8 mouse cellular contexts compared by ENCODE assay signal in the genomic region with DNA sequence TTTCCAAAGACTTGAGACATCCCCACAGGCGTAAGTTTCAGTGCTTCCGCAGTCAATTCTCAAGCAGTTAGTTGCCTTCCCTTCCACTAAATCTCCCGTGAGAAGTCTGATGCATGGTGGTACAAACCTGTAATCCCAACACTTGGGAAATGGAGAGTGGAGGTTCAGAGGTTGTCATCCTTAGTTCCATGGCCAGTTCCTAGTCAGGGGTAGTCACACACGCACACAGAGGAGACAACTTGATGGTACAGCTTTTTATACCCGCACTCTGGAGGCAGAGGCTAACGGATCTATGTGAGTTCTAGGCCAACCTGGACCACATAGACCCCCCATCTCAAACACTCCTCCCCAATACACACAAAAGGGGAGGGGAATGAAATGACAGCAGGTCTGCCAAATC. TPM values are rescaled to one million over a fixed set of nuclear protein-coding genes. Genes with fewer than 3 reads are reported as not detected.
DNase-seq lines count a peak whose midpoint lies in the region; ATAC-seq and TF ChIP-seq lines count a peak whose summit lies in the region.

No protein-coding gene starts in this region.

- intact Hi-C loops in left cerebral cortex, postnatal 36 days (cut with DNase I), result loop anchor here (5.0 kb wide), 1 partner anchor 33 kb away; no protein-coding TSS in a partner anchor

- H3K27me3 ChIP-seq in lung, embryonic 14.5 days (ENCODE audit: insufficient read depth, low read length), result no peaks in the 10 kb centered on the region
- no peaks in the 10 kb centered on the region for H3K27me3 ChIP-seq in limb, embryonic 13.5 days
- no peaks in the 10 kb centered on the region for H3K27me3 ChIP-seq in small intestine, adult 2 months (ENCODE audit: control insufficient read depth, insufficient read depth, low read length)

- no peaks in the 10 kb centered on the region for H3K9me3 ChIP-seq in lung, embryonic 14.5 days (ENCODE audit: low read depth, low read length)
- no peaks in the 10 kb centered on the region for H3K9me3 ChIP-seq in limb, embryonic 13.5 days

- H3K27ac ChIP-seq in lung, embryonic 14.5 days (ENCODE audit: low read depth), result peak overlapping the region; percentile 91
- H3K27ac ChIP-seq in limb, embryonic 13.5 days, result peak overlapping the region; percentile 87
- peak overlapping the region; percentile 84 for H3K27ac ChIP-seq in small intestine, adult 2 months (ENCODE audit: insufficient read depth, low read depth, low read length)

- peak overlapping the region; percentile 76 for H3K9ac ChIP-seq in lung, embryonic 14.5 days
- peak overlapping the region; percentile 89 for H3K9ac ChIP-seq in limb, embryonic 13.5 days

- no peak for TF ChIP-seq CTCF in lung, embryonic 14.5 days (IDR thresholded peaks at IDR 0.05; ENCODE audit: low read depth)
- no peak for TF ChIP-seq CTCF in small intestine, adult 2 months (IDR thresholded peaks at IDR 0.05; ENCODE audit: extremely low read depth, insufficient read length, insufficient replicate concordance, low read depth, low read length)

- TF ChIP-seq POLR2A in small intestine, adult 2 months (IDR thresholded peaks at IDR 0.05; ENCODE audit: low read depth, low read length), result no peak

- ATAC-seq in lung, embryonic 14.5 days (ENCODE audit: insufficient read depth), result no peak
- ATAC-seq in erythroblast, adult 5-6 weeks (replicated peaks; ENCODE audit: low FRiP score, poor library complexity, severe bottlenecking), result peak; percentile 26
- ATAC-seq in limb, embryonic 13.5 days (ENCODE audit: low FRiP score, low read depth), result no peak

- no peaks in the 10 kb centered on the region for H3K36me3 ChIP-seq in lung, embryonic 14.5 days (ENCODE audit: insufficient read depth)
- H3K36me3 ChIP-seq in limb, embryonic 13.5 days, result no peaks in the 10 kb centered on the region; the same call in 1 of the 2 replicates
- no peaks in the 10 kb centered on the region for H3K36me3 ChIP-seq in small intestine, adult 2 months (ENCODE audit: control insufficient read depth, insufficient read depth, low read length)

- WGBS in lung, embryonic 14.5 days, result 13% methylated on average over 6 of the region's 6 CpGs
- WGBS in limb, embryonic 13.5 days, result 20% methylated on average over 6 of the region's 6 CpGs
- WGBS in small intestine, adult 2 months, result 7% methylated on average over 6 of the region's 6 CpGs

- peaks cover 17% of the 10 kb centered on the region; the same call in 1 of the 2 replicates for H3K4me1 ChIP-seq in lung, embryonic 14.5 days (ENCODE audit: insufficient read depth)
- peaks cover 49% of the 10 kb centered on the region for H3K4me1 ChIP-seq in limb, embryonic 13.5 days
- H3K4me1 ChIP-seq in small intestine, adult 2 months (ENCODE audit: control insufficient read depth, insufficient read depth, insufficient read length, low read length), result peaks cover 27% of the 10 kb centered on the region

- H3K4me2 ChIP-seq in lung, embryonic 14.5 days, result peak overlapping the region; percentile 76
- peak overlapping the region; percentile 93 for H3K4me2 ChIP-seq in limb, embryonic 13.5 days (replicated peaks)

- H3K4me3 ChIP-seq in lung, embryonic 14.5 days (ENCODE audit: low read depth, low read length), result peak overlapping the region; percentile 76
- H3K4me3 ChIP-seq in limb, embryonic 13.5 days, result peak overlapping the region; percentile 87
- H3K4me3 ChIP-seq in small intestine, adult 2 months (ENCODE audit: low read depth, low read length), result peak overlapping the region; percentile 79

- DNase-seq in lung, embryonic 14.5 days, result no peak
- no peak for DNase-seq in lung, adult 18-20 months
- DNase-seq in adrenal gland, postnatal 4 days (ENCODE audit: low spot score in 2 of 2), result no peak
- no peak for DNase-seq in spleen, postnatal 14 days (ENCODE audit: low spot score in 2 of 2)
- DNase-seq in left cerebral cortex, postnatal 36 days (ENCODE audit: low spot score in 2 of 2), result no peak

RNA-seq across cellular contexts. Expression of a gene that starts 0.4 kb away (rescaled TPM):
- 5.4 and 5.9 TPM in 2 replicates for polyA plus RNA-seq in lung, embryonic 14.5 days (2014; fragmentation: Nextera tagmentation; extraction: Ambion mirVana)
- total RNA-seq in erythroblast, adult 5-6 weeks (2015; ENCODE audit: low replicate concordance), result 2.3 TPM in 1 of 2 replicates, not detected in the other
- total RNA-seq in erythroblast, adult 5-6 weeks (2017; ENCODE audit: low replicate concordance), result 0.60 and 1.5 TPM in 2 replicates
- 6.6 and 7.2 TPM in 2 replicates for polyA plus RNA-seq in limb, embryonic 13.5 days (2015; fragmentation: Nextera tagmentation; extraction: Ambion mirVana)
- polyA plus RNA-seq in small intestine, adult 2 months (2012; rRNA removed), result 15.3 and 44.6 TPM in 2 replicates
- total RNA-seq in adrenal gland, postnatal 4 days (2021), result 10 to 100 TPM; 12.7 to 14.4 TPM
- total RNA-seq in left cerebral cortex, postnatal 36 days (2021), result 1 to 10 TPM; 8.0 TPM

RNA-seq across cellular contexts. Expression of a gene that starts 4.0 kb away (rescaled TPM):
- polyA plus RNA-seq in lung, embryonic 14.5 days (2014; fragmentation: Nextera tagmentation; extraction: Ambion mirVana), result 12.8 and 13.7 TPM in 2 replicates
- 2.1 and 3.5 TPM in 2 replicates for total RNA-seq in erythroblast, adult 5-6 weeks (2015; ENCODE audit: low replicate concordance)
- 2.9 and 4.5 TPM in 2 replicates for total RNA-seq in erythroblast, adult 5-6 weeks (2017; ENCODE audit: low replicate concordance)
- 17.7 and 18.5 TPM in 2 replicates for polyA plus RNA-seq in limb, embryonic 13.5 days (2015; fragmentation: Nextera tagmentation; extraction: Ambion mirVana)
- polyA plus RNA-seq in small intestine, adult 2 months (2012; rRNA removed), result 34.7 and 60.7 TPM in 2 replicates
- 10 to 100 TPM; 37.1 to 42.0 TPM for total RNA-seq in adrenal gland, postnatal 4 days (2021)
- 10 to 100 TPM; 33.2 to 41.9 TPM for total RNA-seq in left cerebral cortex, postnatal 36 days (2021)

RNA-seq across cellular contexts. Expression of a gene that starts 29.4 kb away (rescaled TPM):
- 15.2 and 16.2 TPM in 2 replicates for polyA plus RNA-seq in lung, embryonic 14.5 days (2014; fragmentation: Nextera tagmentation; extraction: Ambion mirVana)
- total RNA-seq in erythroblast, adult 5-6 weeks (2015; ENCODE audit: low replicate concordance), result 0.42 and 0.58 TPM in 2 replicates
- 0.17 and 1.5 TPM in 2 replicates for total RNA-seq in erythroblast, adult 5-6 weeks (2017; ENCODE audit: low replicate concordance)
- polyA plus RNA-seq in limb, embryonic 13.5 days (2015; fragmentation: Nextera tagmentation; extraction: Ambion mirVana), result 32.3 and 34.1 TPM in 2 replicates
- 8.3 and 9.0 TPM in 2 replicates for polyA plus RNA-seq in small intestine, adult 2 months (2012; rRNA removed)
- 10 to 100 TPM; 21.0 to 21.1 TPM for total RNA-seq in adrenal gland, postnatal 4 days (2021)
- 100 to 1,000 TPM; 107 to 127 TPM for total RNA-seq in left cerebral cortex, postnatal 36 days (2021)

RNA-seq across cellular contexts. Expression of a gene that starts 32.8 kb away (rescaled TPM):
- 293 and 320 TPM in 2 replicates for polyA plus RNA-seq in lung, embryonic 14.5 days (2014; fragmentation: Nextera tagmentation; extraction: Ambion mirVana)
- total RNA-seq in erythroblast, adult 5-6 weeks (2015; ENCODE audit: low replicate concordance), result 30.3 and 43.2 TPM in 2 replicates
- total RNA-seq in erythroblast, adult 5-6 weeks (2017; ENCODE audit: low replicate concordance), result 12.7 and 19.5 TPM in 2 replicates
- 285 TPM in 2 replicates for polyA plus RNA-seq in limb, embryonic 13.5 days (2015; fragmentation: Nextera tagmentation; extraction: Ambion mirVana)
- 73.2 and 138 TPM in 2 replicates for polyA plus RNA-seq in small intestine, adult 2 months (2012; rRNA removed)
- total RNA-seq in adrenal gland, postnatal 4 days (2021), result 100 to 1,000 TPM; 102 to 104 TPM
- 10 to 100 TPM; 78.4 to 80.5 TPM for total RNA-seq in left cerebral cortex, postnatal 36 days (2021)

RNA-seq across cellular contexts. Expression of a gene that starts 33.3 kb away (rescaled TPM):
- 3.2 and 3.8 TPM in 2 replicates for polyA plus RNA-seq in lung, embryonic 14.5 days (2014; fragmentation: Nextera tagmentation; extraction: Ambion mirVana)
- total RNA-seq in erythroblast, adult 5-6 weeks (2015; ENCODE audit: low replicate concordance), result 0.63 and 2.3 TPM in 2 replicates
- total RNA-seq in erythroblast, adult 5-6 weeks (2017; ENCODE audit: low replicate concordance), result 0.34 and 0.84 TPM in 2 replicates
- polyA plus RNA-seq in limb, embryonic 13.5 days (2015; fragmentation: Nextera tagmentation; extraction: Ambion mirVana), result 3.6 TPM in 2 replicates
- polyA plus RNA-seq in small intestine, adult 2 months (2012; rRNA removed), result 6.4 and 9.5 TPM in 2 replicates
- total RNA-seq in adrenal gland, postnatal 4 days (2021), result 10 to 100 TPM; 19.2 to 22.7 TPM
- total RNA-seq in left cerebral cortex, postnatal 36 days (2021), result 10 to 100 TPM; 20.6 TPM

Comparison
In these comparisons a context has a peak if more than half of its experiments do, and no peak if none do; other contexts are left out.
1. RNA of a gene that starts 4.0 kb away (total RNA-seq): 37.1 to 42.0 TPM in adrenal gland, postnatal 4 days and 33.2 to 41.9 TPM in left cerebral cortex, postnatal 36 days; 2.1 to 4.5 TPM in erythroblast, adult 5-6 weeks; every median in the first group is over 4 times any median in the second.
2. RNA of a gene that starts 29.4 kb away (total RNA-seq): 107 to 127 TPM in left cerebral cortex, postnatal 36 days and 21.0 to 21.1 TPM in adrenal gland, postnatal 4 days; 0.17 to 1.5 TPM in erythroblast, adult 5-6 weeks; every median in the first group is over 4 times any median in the second.
3. Peak in every context shown above with its lines, with median percentiles within 50 percentile points of each other: H3K27ac ChIP-seq and H3K4me3 ChIP-seq.